18 mouse cellular contexts compared by ENCODE assay signal in genomic region chr8:77383671-77384070, GRCm38 (mm10).
"Had no signal": no experiment of that assay in that cellular context is flagged by ENCODE, and none has a peak within 500 bp of the region (broad histone marks: within the 10 kb centered on the region; RNA-seq: fewer than 3 reads in every experiment).

No protein-coding gene starts in this region.

- ATAC-seq: intestine, postnatal 0 days had no signal

- DNase-seq: kidney, adult 8-10 months; kidney, postnatal 10 days; kidney, postnatal 36 days; layer of hippocampus, postnatal 36 days; liver, embryonic 13.5 days; lung, adult 2 months; lung, postnatal 14 days; lung, postnatal 4 days; midbrain, embryonic 14.5 days; retina, postnatal 1 day; right cerebral cortex, postnatal 4 days had no signal

- H3K4me1 ChIP-seq: kidney, embryonic 15.5 days; liver, embryonic 13.5 days; neural tube, embryonic 12.5 days; neural tube, embryonic 15.5 days had no signal

- H3K9me3 ChIP-seq: kidney, embryonic 15.5 days; liver, embryonic 13.5 days; neural tube, embryonic 12.5 days; neural tube, embryonic 15.5 days had no signal

- H3K4me3 ChIP-seq: kidney, embryonic 15.5 days; left cerebral cortex, adult 2 months; liver, embryonic 13.5 days; neural tube, embryonic 12.5 days; neural tube, embryonic 15.5 days had no signal

- H3K27ac ChIP-seq: kidney, embryonic 15.5 days; left cerebral cortex, adult 2 months; liver, embryonic 13.5 days; neural tube, embryonic 12.5 days; neural tube, embryonic 15.5 days; stomach, postnatal 0 days had no signal

- H3K9ac ChIP-seq: kidney, embryonic 15.5 days; liver, embryonic 13.5 days; neural tube, embryonic 12.5 days; neural tube, embryonic 15.5 days had no signal

- H3K4me2 ChIP-seq: kidney, embryonic 15.5 days; liver, embryonic 13.5 days; midbrain, embryonic 11.5 days; neural tube, embryonic 12.5 days; neural tube, embryonic 15.5 days had no signal

- H3K36me3 ChIP-seq: neural tube, embryonic 12.5 days; neural tube, embryonic 15.5 days had no signal

- H3K27me3 ChIP-seq: kidney, embryonic 15.5 days; liver, embryonic 13.5 days; neural tube, embryonic 12.5 days; neural tube, embryonic 15.5 days had no signal
